Mouse (Mus musculus) ES-E14 (cell line): ENCODE measurements around the gene Dnah6.

Source experiments
- CHD2 ChIP-seq: IDR thresholded peaks from 2 replicates; pipeline ENCODE4 v1.6.1; 2014; ENCODE audit warnings: mild to moderate bottlenecking, low read depth, low read length, inconsistent platforms
- HCFC1 ChIP-seq: IDR thresholded peaks from 2 replicates; pipeline ENCODE4 v1.6.1; 2012; ENCODE audit warnings: low read length, inconsistent platforms, borderline replicate concordance; ENCODE audit not compliant: insufficient read depth
- MAFK ChIP-seq: IDR thresholded peaks from 2 replicates; pipeline ENCODE4 v1.6.1; 2014; ENCODE audit warnings: mild to moderate bottlenecking, low read depth, low read length, inconsistent platforms; ENCODE audit not compliant: insufficient read depth
- ZC3H11A ChIP-seq: IDR thresholded peaks from 2 replicates; pipeline ENCODE4 v1.6.1; 2012; ENCODE audit warnings: low read depth, mild to moderate bottlenecking, inconsistent platforms, low read length, borderline replicate concordance
- ZNF384 ChIP-seq: IDR thresholded peaks from 2 replicates; pipeline ENCODE4 v1.6.1; 2012; ENCODE audit warnings: low read depth, low read length, inconsistent platforms

GRCm38 (mm10) chr6:73221958-73222735 is 696 bp upstream of the Dnah6 start:
- TF ChIP-seq ZNF384 (no peak), ZC3H11A (no peak), CHD2 (no peak), HCFC1 (no peak), MAFK (no peak)
